Mouse (Mus musculus) hindbrain, embryonic 13.5 days (tissue): ENCODE measurements at regions not wholly inside any gene's neighbourhood (a gene's known extent, or its start where the extent isn't known, plus 50 kb on each side); places are given as distances from the start of the nearest gene placed in this dataset.

Experiments
- ATAC-seq: fragments of 200-750 bp; cut with Nextera tagmentation; 2 replicates; pipeline ENCODE4 v1.8.0; 2017; ENCODE audit warnings: moderate TSS enrichment; ENCODE audit not compliant: low FRiP score
- H3K27ac ChIP-seq: fragments of 300-500 bp; sonication (generic); 2 replicates; pipeline ENCODE4 v1.5.1; 2015; ENCODE audit warnings: inconsistent platforms, mild to moderate bottlenecking, moderate library complexity
- H3K27me3 ChIP-seq: fragments of 300-500 bp; sonication (generic); 2 replicates; pipeline ENCODE4 v1.6.1; 2015; ENCODE audit warnings: mild to moderate bottlenecking, inconsistent platforms
- H3K36me3 ChIP-seq: fragments of 300-500 bp; sonication (generic); 2 replicates; pipeline ENCODE4 v1.6.1; 2015; ENCODE audit warnings: mild to moderate bottlenecking, inconsistent platforms
- H3K4me1 ChIP-seq: fragments of 300-500 bp; sonication (generic); replicated peaks from 2 replicates; pipeline ENCODE4 v1.6.1; 2015; ENCODE audit warnings: inconsistent platforms
- H3K4me2 ChIP-seq: fragments of 300-500 bp; sonication (generic); 2 replicates; pipeline ENCODE4 v1.6.1; 2015; ENCODE audit warnings: inconsistent platforms, mild to moderate bottlenecking, moderate library complexity
- H3K4me3 ChIP-seq: fragments of 300-500 bp; sonication (generic); 2 replicates; pipeline ENCODE4 v1.5.1; 2015; ENCODE audit warnings: mild to moderate bottlenecking, inconsistent platforms
- H3K9ac ChIP-seq: fragments of 300-500 bp; sonication (generic); 2 replicates; pipeline ENCODE4 v1.6.1; 2015; ENCODE audit warnings: mild to moderate bottlenecking, inconsistent platforms
- H3K9me3 ChIP-seq: fragments of 300-500 bp; sonication (generic); 2 replicates; pipeline ENCODE4 v1.6.1; 2016; ENCODE audit warnings: inconsistent platforms
- WGBS: fragments of 180-500 bp; shearing (Covaris S2); methylation state at CpG from one replicate; pipeline ENCODE4 v1.1.7; 2015; 5-methylcytosine and 5-hydroxymethylcytosine counted together

DNA sequence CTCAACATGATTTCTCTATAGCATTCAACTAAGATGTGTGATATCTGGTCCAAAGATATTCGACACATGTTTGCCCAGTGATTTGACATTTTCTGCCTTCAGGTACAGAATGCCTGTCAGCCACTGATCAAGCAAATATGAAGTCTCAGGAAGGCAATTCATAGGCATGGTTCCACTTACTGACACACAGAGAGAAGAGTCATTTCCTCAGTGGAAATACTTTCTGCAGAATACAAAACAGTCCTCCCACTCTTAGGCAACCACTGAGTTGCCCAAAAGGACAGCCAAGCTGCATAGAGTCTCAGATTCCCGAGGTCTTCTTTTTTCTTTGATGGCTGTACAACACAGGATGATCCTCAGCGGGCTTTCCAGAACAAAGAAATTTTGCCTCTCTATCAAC lies 110.9 kb downstream of the Ndufa4 start:
- H3K4me3 ChIP-seq, result no peak overlapping the region
- WGBS, result 72% methylated on average over 3 of the region's 3 CpGs
- ATAC-seq, result no peak
- no peaks in the 10 kb centered on the region for H3K27me3 ChIP-seq
- no peak overlapping the region for H3K9ac ChIP-seq
- H3K4me2 ChIP-seq, result no peak overlapping the region
- H3K27ac ChIP-seq, result no peak overlapping the region
- H3K36me3 ChIP-seq, result no peaks in the 10 kb centered on the region
- no peaks in the 10 kb centered on the region for H3K4me1 ChIP-seq
- no peaks in the 10 kb centered on the region for H3K9me3 ChIP-seq

DNA sequence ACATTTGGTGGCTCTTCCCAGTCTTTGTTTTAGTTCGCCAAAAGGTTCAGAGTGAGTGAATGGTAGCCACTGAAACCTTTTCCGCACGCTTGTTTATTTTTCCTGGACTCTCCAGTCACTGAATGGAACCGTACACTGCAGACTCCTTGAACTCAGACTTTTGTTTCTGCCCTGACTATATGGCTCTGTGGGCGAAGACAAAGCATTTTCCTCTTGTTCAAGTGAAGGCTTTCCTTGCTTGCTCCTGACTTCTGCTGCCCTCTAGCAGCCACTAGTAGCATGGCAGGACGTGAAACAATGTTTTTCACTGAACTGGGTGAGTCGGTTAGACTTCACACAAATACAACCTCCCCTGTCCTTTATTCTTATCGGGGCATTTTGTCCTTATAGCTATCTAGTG lies 113.9 kb downstream of the Ndufa4 start:
- no peaks in the 10 kb centered on the region for H3K4me1 ChIP-seq

DNA sequence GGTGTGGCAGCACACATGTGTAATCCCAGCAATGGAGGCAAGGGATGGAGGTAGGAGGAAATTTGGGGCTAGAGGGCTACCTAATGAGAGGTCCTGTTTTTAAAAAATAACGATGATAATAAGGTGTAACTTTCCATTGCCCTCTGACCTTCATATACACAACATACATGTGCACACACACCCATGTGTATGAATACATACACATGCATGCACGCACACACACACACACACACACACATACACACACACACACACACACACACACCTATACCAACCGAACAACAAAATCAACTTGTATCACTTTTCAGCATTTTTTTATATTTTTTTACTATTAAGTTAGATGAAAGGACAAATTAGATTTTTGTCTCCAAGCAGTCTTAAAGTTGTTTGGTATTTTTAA lies 115.1 kb downstream of the Ndufa4 start:
- H3K4me1 ChIP-seq, result no peaks in the 10 kb centered on the region
- H3K27me3 ChIP-seq, result no peaks in the 10 kb centered on the region
- H3K4me3 ChIP-seq, result no peak overlapping the region
- no peak overlapping the region for H3K4me2 ChIP-seq
- 90% methylated on average over 3 of the region's 3 CpGs for WGBS
- no peaks in the 10 kb centered on the region for H3K9me3 ChIP-seq
- no peak overlapping the region for H3K9ac ChIP-seq
- no peaks in the 10 kb centered on the region for H3K36me3 ChIP-seq
- no peak overlapping the region for H3K27ac ChIP-seq
- ATAC-seq, result no peak

More for the DNA sequence above, 113.9 kb downstream of the Ndufa4 start:
- Histone ChIP-seq H3K9me3 (no peaks in the 10 kb centered on the region), H3K27ac (no peak overlapping the region; the same call in 1 of the 2 replicates), H3K4me2 (0 out of 2 replicates have a peak overlapping the region, but pooled peaks have one; percentile 10), H3K27me3 (no peaks in the 10 kb centered on the region), H3K4me3 (no peak overlapping the region), H3K9ac (no peak overlapping the region), H3K36me3 (no peaks in the 10 kb centered on the region)
- 29% methylated on average over 8 of the region's 8 CpGs for WGBS
- peak; percentile 74; the same call in 1 of the 2 replicates for ATAC-seq

DNA sequence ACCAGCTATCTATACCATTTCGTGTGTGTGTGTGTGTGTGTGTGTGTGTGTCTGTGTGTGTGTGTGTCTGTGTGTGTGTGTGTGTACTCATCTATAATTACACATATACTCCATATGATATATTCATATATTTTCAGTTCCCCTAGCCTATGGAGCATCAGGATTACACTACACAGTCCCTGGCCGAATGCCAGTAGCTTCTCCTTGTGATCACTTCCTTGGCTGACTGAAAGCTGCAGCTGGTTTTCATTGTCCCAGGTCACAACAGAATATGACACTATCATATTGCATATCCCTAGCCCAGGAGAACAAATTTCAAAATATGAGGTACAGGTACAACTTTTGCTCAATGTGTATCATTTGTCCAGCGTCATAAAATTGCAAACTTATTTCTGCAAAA lies 116.2 kb downstream of the Ndufa4 start:
- H3K9ac ChIP-seq, result no peak overlapping the region
- no peak overlapping the region for H3K4me2 ChIP-seq
- H3K27ac ChIP-seq, result no peak overlapping the region
- no peak for ATAC-seq
- 81% methylated on average over 3 of the region's 3 CpGs for WGBS
- no peaks in the 10 kb centered on the region for H3K9me3 ChIP-seq
- no peaks in the 10 kb centered on the region for H3K27me3 ChIP-seq
- no peaks in the 10 kb centered on the region for H3K36me3 ChIP-seq
- H3K4me3 ChIP-seq, result no peak overlapping the region
- H3K4me1 ChIP-seq, result no peaks in the 10 kb centered on the region

DNA sequence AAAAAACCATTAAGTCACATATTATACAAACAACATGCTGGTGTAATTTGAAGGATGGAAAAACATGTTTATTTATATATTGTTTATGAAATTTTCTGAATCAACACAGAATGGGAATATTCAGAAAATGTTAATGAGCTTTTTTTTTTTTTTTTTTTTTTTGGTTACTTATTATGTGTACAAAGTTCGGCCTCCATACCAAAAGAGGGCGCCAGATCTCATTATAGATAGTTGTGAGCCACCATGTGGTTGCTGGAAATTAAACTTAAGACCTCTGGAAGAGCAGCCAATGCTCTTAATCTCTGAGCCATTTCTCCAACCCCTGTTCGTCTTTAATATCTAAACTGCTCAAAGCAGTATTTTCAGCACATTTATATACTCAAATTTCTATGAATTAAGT lies 133.3 kb downstream of the Ndufa4 start:
- WGBS, result 93% methylated on average over 3 of the region's 3 CpGs
- H3K27ac ChIP-seq, result no peak overlapping the region
- H3K9ac ChIP-seq, result no peak overlapping the region
- H3K4me2 ChIP-seq, result no peak overlapping the region
- no peak overlapping the region for H3K4me3 ChIP-seq
- ATAC-seq, result no peak
- H3K36me3 ChIP-seq, result no peaks in the 10 kb centered on the region
- H3K4me1 ChIP-seq, result no peaks in the 10 kb centered on the region
- H3K27me3 ChIP-seq, result no peaks in the 10 kb centered on the region
- H3K9me3 ChIP-seq, result no peaks in the 10 kb centered on the region

DNA sequence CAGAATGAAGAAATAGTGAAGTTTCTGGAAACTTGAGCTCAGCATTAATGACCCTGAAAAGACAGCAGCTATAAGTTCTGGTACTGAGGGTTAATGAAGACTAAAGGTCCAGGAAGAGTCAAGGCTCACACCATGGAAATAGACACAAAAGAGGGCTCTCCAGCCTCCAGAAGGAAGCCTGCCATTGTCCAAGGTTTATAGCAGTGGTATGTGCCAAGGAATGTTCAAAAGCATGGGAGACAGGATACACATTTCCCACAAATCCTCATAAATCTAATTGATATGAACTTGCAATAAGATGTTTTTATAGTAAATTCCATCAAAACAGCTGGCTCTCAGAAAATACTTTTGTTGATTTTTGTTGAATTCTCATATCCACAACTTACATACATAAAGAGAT lies 144.4 kb downstream of the Ndufa4 start:
- no peak overlapping the region for H3K9ac ChIP-seq
- H3K4me2 ChIP-seq, result no peak overlapping the region
- H3K4me1 ChIP-seq, result no peaks in the 10 kb centered on the region
- H3K9me3 ChIP-seq, result no peaks in the 10 kb centered on the region
- no peaks in the 10 kb centered on the region for H3K36me3 ChIP-seq
- no peak overlapping the region for H3K27ac ChIP-seq
- ATAC-seq, result no peak
- H3K27me3 ChIP-seq, result no peaks in the 10 kb centered on the region
- no peak overlapping the region for H3K4me3 ChIP-seq

DNA sequence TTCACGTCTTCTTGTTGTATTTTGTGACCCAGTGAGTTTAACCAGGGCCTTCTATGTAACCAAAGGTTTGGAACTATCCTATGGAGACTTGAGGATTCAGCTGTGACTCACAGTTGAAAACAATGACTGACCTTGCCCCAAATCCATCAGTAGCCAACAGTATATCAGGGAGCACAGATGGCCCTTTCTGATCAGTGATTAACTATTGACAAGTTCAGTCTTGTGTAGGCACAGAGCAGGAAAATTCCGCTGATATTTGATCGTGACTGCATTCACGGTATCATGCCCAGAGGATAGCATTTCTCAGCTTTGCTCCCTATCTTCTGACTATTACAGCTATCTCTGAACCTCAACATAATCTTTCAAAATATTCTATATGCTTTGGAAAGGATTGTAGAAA lies 169.6 kb downstream of the Ndufa4 start:
- 83% methylated on average over 4 of the region's 4 CpGs for WGBS
- Histone ChIP-seq H3K4me2 (no peak overlapping the region), H3K9ac (no peak overlapping the region), H3K4me1 (no peaks in the 10 kb centered on the region), H3K4me3 (no peak overlapping the region), H3K27me3 (no peaks in the 10 kb centered on the region), H3K27ac (no peak overlapping the region), H3K36me3 (no peaks in the 10 kb centered on the region), H3K9me3 (no peaks in the 10 kb centered on the region)
- ATAC-seq, result no peak

DNA sequence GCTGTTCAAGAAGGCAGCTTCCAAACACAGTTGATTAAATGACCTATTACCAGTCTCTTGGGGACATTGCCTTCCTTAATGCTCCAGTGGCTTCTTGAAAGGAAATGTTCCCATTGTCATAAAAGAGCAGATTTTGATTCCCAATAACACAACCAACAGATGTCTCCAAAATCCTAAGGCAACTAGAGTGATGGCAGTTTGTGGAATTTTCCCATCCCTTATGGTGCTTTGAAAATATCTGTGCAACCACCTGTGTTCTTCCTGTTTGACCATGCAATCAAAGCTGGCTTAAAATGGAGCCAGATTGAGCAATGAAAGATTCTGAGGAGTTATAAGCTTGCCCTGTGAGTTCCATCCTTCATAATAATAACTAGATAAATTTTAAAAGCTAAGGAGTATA lies 176.2 kb downstream of the Ndufa4 start:
- Histone ChIP-seq H3K4me1 (no peaks in the 10 kb centered on the region), H3K27ac (no peak overlapping the region), H3K9ac (no peak overlapping the region), H3K36me3 (no peaks in the 10 kb centered on the region), H3K27me3 (no peaks in the 10 kb centered on the region), H3K9me3 (no peaks in the 10 kb centered on the region), H3K4me2 (no peak overlapping the region), H3K4me3 (no peak overlapping the region)
- ATAC-seq, result no peak

DNA sequence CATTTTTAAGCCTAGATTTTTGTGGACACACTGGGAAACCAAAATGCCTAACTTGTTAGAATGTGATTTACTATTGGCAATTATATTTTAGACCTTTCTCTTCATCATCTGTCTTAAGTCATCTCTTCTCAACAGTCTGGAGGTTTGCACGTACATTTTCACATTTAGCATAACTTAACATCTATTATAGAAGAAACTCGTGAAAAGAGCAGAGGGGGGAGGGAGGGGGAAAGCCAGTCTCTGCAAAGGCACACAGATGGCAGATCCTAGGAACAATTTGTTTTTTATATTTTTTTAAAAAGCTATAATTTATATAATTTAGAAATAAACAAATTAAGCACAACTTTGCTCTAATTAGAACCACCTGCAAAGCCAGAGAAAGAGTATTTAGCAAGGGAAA lies 176.6 kb downstream of the Ndufa4 start:
- H3K4me2 ChIP-seq, result no peak overlapping the region
- no peaks in the 10 kb centered on the region for H3K36me3 ChIP-seq
- no peak overlapping the region for H3K9ac ChIP-seq
- 74% methylated on average over 2 of the region's 2 CpGs for whole genome bisulfite sequencing
- H3K4me3 ChIP-seq, result no peak overlapping the region
- no peaks in the 10 kb centered on the region for H3K9me3 ChIP-seq
- no peak for ATAC-seq
- H3K27me3 ChIP-seq, result no peaks in the 10 kb centered on the region
- H3K27ac ChIP-seq, result no peak overlapping the region
- H3K4me1 ChIP-seq, result no peaks in the 10 kb centered on the region

DNA sequence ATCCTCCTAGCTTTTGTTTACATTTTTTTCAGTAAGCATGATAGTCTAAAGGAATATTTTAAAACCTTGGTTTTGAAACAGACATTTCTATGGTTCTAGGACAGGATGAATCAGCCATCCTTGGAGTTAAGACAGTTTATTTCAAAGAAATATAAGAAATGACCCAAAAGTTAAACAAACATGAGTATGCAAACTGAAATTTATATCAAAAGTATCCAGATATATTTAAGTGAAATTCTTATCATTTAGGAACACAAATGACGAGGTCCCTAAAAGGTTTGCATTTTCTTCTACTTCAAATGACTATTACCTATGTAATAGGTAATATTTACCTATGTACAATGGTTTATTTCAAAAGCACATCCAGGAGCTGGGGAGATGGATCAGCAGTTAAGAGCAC lies 179.5 kb downstream of the Ndufa4 start:
- 95% methylated on average over 1 of the region's 1 CpGs for WGBS
- H3K27me3 ChIP-seq, result no peaks in the 10 kb centered on the region
- no peaks in the 10 kb centered on the region for H3K4me1 ChIP-seq
- H3K27ac ChIP-seq, result no peak overlapping the region
- no peaks in the 10 kb centered on the region for H3K9me3 ChIP-seq
- H3K36me3 ChIP-seq, result no peaks in the 10 kb centered on the region
- no peak for ATAC-seq
- no peak overlapping the region for H3K9ac ChIP-seq
- H3K4me3 ChIP-seq, result no peak overlapping the region
- H3K4me2 ChIP-seq, result no peak overlapping the region

DNA sequence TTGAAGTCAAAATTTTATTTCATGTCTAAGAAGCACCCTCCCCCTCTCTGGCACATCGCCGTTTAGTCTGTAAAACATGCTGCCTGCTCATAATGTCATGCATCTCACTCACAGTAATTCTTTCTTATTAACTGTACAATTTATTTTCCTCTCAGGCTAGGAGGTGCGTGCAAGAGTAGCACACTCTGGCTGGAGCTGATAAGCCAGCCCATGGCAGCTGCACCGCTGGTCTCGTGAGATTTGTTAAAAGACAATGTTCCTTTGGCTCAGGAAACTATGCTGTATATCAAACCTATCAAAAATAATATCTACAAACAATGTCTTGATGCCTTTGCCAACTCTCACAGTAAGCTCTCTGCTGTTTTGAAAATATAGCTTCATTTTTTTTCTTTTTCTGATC lies 179.9 kb downstream of the Ndufa4 start:
- no peaks in the 10 kb centered on the region for H3K36me3 ChIP-seq
- H3K4me1 ChIP-seq, result no peaks in the 10 kb centered on the region
- WGBS, result 47% methylated on average over 5 of the region's 5 CpGs
- no peaks in the 10 kb centered on the region for H3K27me3 ChIP-seq
- no peaks in the 10 kb centered on the region for H3K9me3 ChIP-seq
- H3K4me3 ChIP-seq, result no peak overlapping the region
- H3K27ac ChIP-seq, result peak overlapping the region; percentile 40; the same call in 1 of the 2 replicates
- ATAC-seq, result peak; percentile 73; the same call in 1 of the 2 replicates
- H3K4me2 ChIP-seq, result no peak overlapping the region
- no peak overlapping the region for H3K9ac ChIP-seq

DNA sequence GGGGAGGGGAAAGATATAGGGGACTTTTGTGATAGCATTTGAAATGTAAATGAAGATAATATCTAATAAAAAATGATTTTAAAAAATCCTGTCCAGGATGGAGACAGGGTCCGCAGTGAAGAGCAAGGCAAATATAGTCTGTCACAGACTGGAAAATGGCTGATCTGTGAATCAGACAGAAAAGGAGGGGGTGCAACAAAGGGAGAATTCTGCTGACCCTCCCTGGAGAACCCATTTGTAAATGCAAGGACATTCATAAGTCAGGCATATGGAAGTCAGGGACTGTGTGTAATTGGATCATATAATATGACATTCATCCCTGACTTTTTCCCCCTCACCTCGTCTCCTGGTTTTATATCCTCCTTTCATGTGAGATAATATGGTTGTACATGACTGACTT lies 183.8 kb downstream of the Ndufa4 start:
- H3K36me3 ChIP-seq, result no peaks in the 10 kb centered on the region
- H3K27me3 ChIP-seq, result no peaks in the 10 kb centered on the region
- no peak overlapping the region for H3K4me3 ChIP-seq
- no peak overlapping the region for H3K4me2 ChIP-seq
- no peak overlapping the region for H3K27ac ChIP-seq
- ATAC-seq, result no peak
- WGBS, result 70% methylated on average over 2 of the region's 2 CpGs
- H3K9ac ChIP-seq, result no peak overlapping the region
- no peaks in the 10 kb centered on the region for H3K4me1 ChIP-seq
- H3K9me3 ChIP-seq, result no peaks in the 10 kb centered on the region

DNA sequence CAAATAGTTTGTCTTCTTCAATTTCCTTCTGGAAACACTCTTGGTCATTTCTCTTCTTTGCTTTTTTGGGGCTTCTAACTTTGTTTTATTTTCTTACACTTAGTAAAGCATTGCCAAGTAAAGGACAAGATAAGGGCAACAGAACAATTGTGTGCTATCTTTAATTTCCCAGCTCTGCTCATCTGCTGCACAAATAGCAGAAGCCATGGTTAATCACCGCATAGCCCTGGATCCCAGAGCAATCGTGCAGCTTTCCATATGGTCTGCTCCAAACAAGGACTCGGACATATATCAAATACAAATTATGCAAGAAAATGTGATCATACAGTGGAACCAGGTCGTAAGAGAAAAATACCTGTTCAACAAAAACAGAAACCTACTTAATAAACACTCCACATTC lies 187.0 kb downstream of the Ndufa4 start:
- no peaks in the 10 kb centered on the region for H3K4me1 ChIP-seq
- H3K9ac ChIP-seq, result no peak overlapping the region
- H3K4me3 ChIP-seq, result no peak overlapping the region
- no peak for ATAC-seq
- H3K27ac ChIP-seq, result no peak overlapping the region
- H3K36me3 ChIP-seq, result no peaks in the 10 kb centered on the region
- H3K4me2 ChIP-seq, result no peak overlapping the region
- H3K27me3 ChIP-seq, result no peaks in the 10 kb centered on the region
- WGBS, result 86% methylated on average over 4 of the region's 4 CpGs
- no peaks in the 10 kb centered on the region for H3K9me3 ChIP-seq

DNA sequence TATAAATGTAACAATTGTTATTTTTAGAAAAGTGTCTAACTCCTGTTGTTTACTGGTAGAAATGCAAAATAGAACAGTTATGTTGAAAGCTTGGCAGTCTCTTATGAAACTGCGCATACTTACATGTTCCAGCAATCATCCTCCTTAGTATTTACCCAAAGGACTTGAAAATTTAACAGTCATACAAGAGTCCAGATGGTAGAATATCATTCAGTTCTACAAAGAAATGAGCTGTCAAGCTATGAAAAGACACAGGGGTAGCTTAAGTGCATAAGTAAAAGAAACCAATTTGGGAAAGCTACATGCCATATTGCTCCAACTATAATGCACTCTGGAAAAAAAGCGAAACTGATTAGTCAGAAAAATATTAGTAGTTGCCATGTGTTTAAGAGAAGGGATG lies 196.7 kb downstream of the Ndufa4 start:
- H3K4me2 ChIP-seq, result no peak overlapping the region
- H3K27ac ChIP-seq, result no peak overlapping the region
- WGBS, result 91% methylated on average over 2 of the region's 2 CpGs
- no peak for ATAC-seq
- no peak overlapping the region for H3K9ac ChIP-seq
- no peaks in the 10 kb centered on the region for H3K36me3 ChIP-seq
- no peaks in the 10 kb centered on the region for H3K4me1 ChIP-seq
- no peak overlapping the region for H3K4me3 ChIP-seq
- no peaks in the 10 kb centered on the region for H3K9me3 ChIP-seq
- H3K27me3 ChIP-seq, result no peaks in the 10 kb centered on the region
